Mouse (Mus musculus): ENCODE data around the gene Hoxb2. TPM values are rescaled to one million over a fixed set of nuclear protein-coding genes. Genes with fewer than 3 reads are reported as not detected.

Hoxb2 gene
- total RNA-seq, 4 experiments from 2014 or later, result 0.22 to 0.24 TPM; not detected in 2

GRCm38 (mm10) chr11:96334998-96335397 lies 15.3 kb upstream of the Hoxb2 start:
- no peak for DNase-seq (ENCODE audit: low spot score in 2 of 2)

- DNase-seq (ENCODE audit: low spot score in 2 of 2), result no peak
Observed at GRCm38 (mm10) chr11:96336597-96336996, 13.7 kb upstream of the Hoxb2 start.

- DNase-seq (ENCODE audit: low spot score in 2 of 2), result no peak
Observed at GRCm38 (mm10) chr11:96337026-96337425, 13.3 kb upstream of the Hoxb2 start.

GRCm38 (mm10) chr11:96338957-96339855 lies 11.1 kb upstream of the Hoxb2 start:
- no peak for DNase-seq (ENCODE audit: low spot score in 2 of 2)

- no peak for DNase-seq (ENCODE audit: low spot score in 2 of 2)
Observed at GRCm38 (mm10) chr11:96340698-96341365, 9.5 kb upstream of the Hoxb2 start.

- DNase-seq (ENCODE audit: low spot score in 2 of 2), result no peak
Observed at GRCm38 (mm10) chr11:96341701-96342575, 8.4 kb upstream of the Hoxb2 start.

GRCm38 (mm10) chr11:96342576-96342930 lies 7.8 kb upstream of the Hoxb2 start:
- no peak for DNase-seq (ENCODE audit: low spot score in 2 of 2)

- no peak for DNase-seq (ENCODE audit: low spot score in 2 of 2)
Observed at GRCm38 (mm10) chr11:96343206-96343745, 7.0 kb upstream of the Hoxb2 start.

- no peak for DNase-seq (ENCODE audit: low spot score in 2 of 2)
Observed at GRCm38 (mm10) chr11:96344061-96344877, 6.1 kb upstream of the Hoxb2 start.

GRCm38 (mm10) chr11:96344878-96345159 lies 5.5 kb upstream of the Hoxb2 start:
- no peak for DNase-seq (ENCODE audit: low spot score in 2 of 2)

GRCm38 (mm10) chr11:96345220-96345892 lies 5.0 kb upstream of the Hoxb2 start:
- no peak for DNase-seq (ENCODE audit: low spot score in 2 of 2)

GRCm38 (mm10) chr11:96345893-96346806 lies 4.2 kb upstream of the Hoxb2 start:
- no peak for DNase-seq (ENCODE audit: low spot score in 2 of 2)

- DNase-seq (ENCODE audit: low spot score in 2 of 2), result no peak
Observed at GRCm38 (mm10) chr11:96346916-96347520, 3.3 kb upstream of the Hoxb2 start.

- DNase-seq (ENCODE audit: low spot score in 2 of 2), result no peak
Observed at GRCm38 (mm10) chr11:96347717-96348116, 2.6 kb upstream of the Hoxb2 start.

- no peak for DNase-seq (ENCODE audit: low spot score in 2 of 2)
Observed at GRCm38 (mm10) chr11:96348141-96348928, 2.0 kb upstream of the Hoxb2 start.

GRCm38 (mm10) chr11:96348988-96349387 lies 1.3 kb upstream of the Hoxb2 start:
- DNase-seq (ENCODE audit: low spot score in 2 of 2), result no peak

GRCm38 (mm10) chr11:96349491-96350340 lies 609 bp upstream of the Hoxb2 start:
- DNase-seq (ENCODE audit: low spot score in 2 of 2), result no peak
